Mouse (Mus musculus) layer of hippocampus, adult 9-11 months (tissue): ENCODE data around the gene Mcf2l.

Experiments
- DNase-seq: peaks from one replicate; pipeline ENCODE4 v3.0.0; 2022

Gene Mcf2l

DNA sequence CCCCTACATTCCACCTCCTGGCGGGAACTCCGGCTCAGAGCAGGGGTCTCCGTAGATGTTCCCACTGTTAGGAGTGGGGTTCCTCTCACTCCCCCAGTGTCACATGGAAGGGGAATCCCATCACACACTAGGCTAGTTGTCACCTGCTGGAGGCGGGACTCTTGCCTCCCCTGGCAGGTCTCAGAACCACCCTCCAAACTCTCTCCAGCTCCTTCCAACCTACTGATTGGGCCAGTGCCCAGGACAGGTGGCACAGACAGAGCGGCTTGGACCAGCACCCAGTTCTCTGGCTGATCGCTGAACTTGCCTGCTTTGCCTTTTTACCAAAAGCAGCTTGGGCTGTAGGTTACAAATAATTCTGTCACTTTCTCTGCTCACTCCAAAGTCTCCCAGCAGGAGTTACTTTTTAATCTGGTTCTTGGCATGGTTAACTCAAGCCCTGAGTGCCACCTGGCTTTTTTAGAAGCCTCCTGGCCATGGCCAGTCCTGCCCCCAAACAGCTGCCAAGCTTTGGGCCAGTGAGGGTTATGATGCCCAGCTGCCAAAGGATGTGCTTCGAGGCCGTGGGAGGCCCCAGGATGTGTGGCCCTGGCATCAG, 687 bp downstream of the Mcf2l start:
- peak; percentile 39 for DNase-seq

GRCm38 (mm10) chr8:12874971-12875370, 1.4 kb downstream of the Mcf2l start:
- no peak for DNase-seq

DNA sequence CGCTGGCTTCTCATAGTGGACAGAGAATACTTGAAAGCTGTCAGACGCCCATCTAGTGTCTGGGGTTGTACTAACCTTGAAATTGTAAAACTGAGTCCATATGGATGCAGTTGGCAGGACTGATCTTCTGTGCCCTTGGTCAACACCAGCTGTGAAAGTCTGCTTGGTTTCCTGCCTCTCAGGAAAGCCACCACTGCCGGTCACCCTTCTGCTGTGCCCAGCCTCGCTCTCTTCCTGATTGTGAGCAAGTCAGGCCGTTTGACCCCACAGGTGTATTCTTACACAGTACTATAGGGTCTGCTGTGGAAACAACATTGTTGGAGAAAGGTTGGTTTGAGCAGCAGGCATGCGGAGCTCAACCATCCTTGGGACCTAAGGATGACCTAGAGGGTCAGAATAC, 3.5 kb downstream of the Mcf2l start:
- no peak for DNase-seq

DNA sequence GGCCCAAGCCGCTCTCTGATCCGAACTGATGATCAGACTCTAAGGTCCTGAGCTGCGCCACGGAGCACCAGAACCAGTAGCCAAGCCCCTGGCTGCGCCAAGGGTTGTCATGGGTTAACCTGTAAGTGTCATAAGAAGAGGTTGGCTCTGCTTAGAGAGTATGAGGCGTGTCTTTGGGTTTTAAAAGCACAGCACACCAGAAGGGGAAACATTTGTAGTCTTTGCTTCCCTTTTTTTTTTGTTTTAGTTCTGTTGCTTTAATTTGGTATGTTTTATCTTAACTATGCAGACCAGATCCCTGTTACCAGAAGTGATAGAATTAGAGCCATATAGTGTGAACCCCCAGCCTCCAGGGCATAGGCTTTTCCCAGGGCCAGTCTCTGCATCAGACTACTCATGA, 6.6 kb downstream of the Mcf2l start:
- DNase-seq: no peak

- DNase-seq: no peak
Observed at GRCm38 (mm10) chr8:12883051-12884004, 9.7 kb downstream of the Mcf2l start.

DNA sequence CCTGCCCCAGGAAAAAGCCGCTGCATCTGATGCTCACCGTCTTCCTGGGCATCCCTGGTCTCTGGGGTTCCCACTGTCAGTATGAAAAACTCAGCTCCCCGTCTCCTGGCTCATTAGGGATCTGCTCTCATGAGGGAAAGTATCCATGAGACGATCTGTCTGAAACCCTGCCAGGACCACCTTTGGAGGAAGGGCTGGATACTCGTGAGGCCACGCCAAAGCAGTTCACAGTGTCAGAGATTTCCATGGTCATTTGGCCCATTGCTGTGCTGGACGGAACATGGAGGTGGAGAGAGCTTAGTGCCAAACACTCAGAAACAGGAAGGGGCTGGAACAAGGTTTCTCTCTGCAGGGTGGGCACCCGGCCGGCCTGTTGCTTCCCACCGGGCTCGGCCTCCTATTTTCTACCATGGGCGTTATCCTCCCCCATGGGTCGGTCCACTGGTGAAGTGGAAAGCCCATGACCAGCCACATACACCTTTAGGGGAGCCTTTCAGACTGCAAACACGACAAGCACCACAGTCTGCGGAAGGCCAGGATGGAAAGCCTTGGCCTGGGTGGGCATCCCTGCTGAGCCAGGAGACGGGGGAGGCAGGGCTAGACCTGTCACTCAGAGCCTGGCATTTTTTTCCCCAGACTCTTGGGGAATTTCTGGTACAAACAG, 14.3 kb downstream of the Mcf2l start:
- no peak for DNase-seq

DNA sequence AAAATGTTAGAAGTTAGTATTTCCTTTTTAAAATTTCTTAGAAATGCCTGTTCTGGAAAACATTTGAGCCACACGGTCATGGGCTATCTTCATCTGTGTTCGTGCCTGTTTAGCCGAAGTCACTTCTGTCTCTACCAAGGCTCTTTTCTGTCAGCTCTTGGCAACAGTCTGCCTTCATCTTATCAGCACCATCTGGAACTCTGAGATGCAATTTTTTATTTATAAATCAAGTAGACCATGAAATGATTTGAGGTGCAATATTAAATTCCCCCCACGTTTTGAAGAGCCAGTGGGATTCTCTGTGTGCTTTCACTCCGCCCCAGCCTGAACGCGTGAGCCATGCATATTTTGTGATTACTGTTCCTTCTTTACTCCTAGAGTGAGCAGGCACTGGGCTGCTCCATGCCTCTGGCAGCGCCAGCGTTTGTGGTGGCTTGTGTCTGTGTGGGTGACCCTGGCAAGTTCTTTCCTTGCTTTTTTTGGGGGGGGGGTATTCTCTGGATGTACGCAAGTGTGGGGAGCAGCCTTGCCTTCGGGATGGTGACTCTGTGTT, 15.5 kb downstream of the Mcf2l start:
- DNase-seq: no peak

DNA sequence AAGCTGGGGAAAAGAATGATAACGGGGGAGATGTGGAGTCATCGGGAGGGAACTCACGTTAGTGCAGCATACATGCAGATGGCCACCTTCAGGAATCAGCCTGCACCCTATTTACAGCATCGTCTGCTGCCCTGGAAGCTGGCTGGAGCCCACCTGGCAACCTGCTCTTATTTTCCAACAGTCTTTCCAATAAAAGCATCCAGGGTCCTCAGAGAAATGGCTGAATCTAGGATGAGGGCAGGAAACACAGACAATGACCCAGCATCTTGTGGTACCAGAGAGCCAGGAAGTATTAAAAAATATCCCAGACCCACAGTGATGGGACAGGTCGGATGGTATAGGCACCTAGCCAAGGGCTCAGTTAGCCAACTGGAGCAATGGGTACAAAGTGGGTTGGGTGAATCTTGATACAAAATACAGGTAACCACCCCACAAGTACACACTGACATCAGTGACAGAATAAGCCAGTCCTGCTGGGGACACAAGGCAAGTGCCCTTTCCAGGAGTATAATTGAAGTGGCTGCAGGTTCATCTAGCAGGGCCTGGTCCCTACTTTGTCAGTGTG, 19.4 kb downstream of the Mcf2l start:
- DNase-seq: no peak

- no peak for DNase-seq
Observed at GRCm38 (mm10) chr8:12893797-12894578, 20.4 kb downstream of the Mcf2l start.

DNA sequence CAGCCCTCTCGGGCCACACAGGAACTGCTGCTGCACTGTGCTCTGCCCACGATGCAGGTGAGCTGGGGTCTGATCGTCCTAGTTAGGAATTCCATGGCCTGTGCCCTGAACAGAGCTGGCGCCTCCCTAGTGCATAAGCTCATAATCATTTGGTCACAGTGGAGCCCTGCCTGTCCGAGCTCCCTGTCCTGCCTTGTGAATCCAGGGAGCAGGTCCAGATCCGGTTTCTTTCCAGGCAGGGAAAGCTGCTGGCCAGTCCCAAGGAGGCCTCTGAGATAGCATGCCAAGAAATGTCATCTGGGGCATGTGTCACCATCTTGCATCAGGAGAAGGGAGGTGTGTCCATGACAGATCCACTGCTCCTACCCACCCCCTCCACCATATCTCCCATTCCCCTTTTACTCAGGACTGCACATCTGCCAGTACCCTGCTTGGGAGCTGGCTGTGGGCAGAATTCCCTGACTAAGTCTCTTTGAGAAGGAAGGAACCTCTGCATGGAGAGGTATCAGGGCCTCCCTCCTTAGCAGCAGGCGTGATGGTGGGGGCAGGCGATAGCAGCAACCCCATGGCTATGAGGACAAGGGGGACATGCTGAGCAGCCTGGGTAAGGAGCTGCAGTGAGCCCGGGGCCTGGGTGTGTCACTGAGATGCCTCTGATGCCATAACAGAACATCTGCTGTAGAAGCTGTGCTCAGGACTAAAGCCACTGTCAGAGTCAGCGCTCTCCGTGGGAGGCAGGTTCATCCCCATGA, 21.4 kb downstream of the Mcf2l start:
- no peak for DNase-seq

DNA sequence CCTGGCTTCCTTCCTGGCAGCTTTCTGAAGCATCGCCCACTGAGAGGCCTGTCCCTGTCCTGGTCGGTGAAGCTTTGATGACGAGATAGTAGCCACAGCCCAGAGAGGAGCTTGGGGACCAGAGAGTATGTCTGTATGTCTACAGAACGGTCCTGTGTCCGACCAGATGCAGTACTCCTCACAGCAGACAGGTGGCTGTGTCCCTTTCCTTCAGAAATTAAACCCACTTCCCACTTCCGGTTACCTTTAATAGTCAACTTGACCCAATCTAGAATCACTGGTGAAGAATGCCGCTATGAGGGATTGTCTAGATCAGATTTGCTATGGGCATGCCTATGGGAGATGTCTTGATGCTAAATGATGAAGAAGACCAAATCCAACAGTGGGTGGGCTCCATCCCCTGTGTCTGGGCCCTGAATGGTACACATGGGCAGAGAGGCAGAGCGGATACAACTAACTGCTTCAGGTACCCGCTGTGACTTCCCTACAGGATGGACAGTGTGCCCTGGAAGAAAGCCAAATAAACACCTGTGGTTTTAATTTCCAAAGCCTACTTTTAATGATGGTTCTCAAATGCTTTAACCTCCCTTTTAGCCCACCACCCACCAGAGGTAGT, 22.0 kb downstream of the Mcf2l start:
- no peak for DNase-seq

GRCm38 (mm10) chr8:12896494-12897373, 23.1 kb downstream of the Mcf2l start:
- DNase-seq: peak; percentile 45

- no peak for DNase-seq
Observed at GRCm38 (mm10) chr8:12897815-12898214, 24.2 kb downstream of the Mcf2l start.

DNA sequence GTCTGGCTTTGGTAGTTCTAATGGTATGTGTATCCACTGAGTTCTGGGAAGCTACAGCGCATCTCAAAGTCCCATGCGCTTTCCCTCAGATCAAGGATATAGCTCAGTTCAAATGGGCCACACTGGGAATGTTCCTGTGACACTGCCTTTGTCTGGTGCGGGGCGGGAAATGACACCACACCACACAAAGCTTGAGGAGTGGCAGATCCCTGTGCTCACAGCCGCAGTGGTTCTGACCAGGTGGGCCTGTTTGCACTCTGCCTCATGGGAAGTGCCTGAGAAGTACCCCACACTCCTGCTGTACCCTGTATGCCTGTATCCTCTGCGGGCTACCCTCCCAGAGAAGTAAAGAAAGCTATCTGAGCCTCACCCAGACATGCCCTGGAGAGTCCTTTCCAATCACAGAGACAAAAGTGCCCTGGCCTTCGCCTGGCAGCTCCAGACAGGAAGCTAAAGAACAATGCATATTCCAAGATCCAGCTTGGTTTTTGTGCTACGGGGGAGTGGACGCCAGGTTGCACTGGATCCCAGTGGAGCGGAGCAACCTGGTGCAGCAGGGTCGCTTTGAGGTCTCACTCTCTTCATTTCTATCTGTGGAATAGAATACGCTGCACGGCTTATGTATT, 30.3 kb downstream of the Mcf2l start:
- DNase-seq: no peak

DNA sequence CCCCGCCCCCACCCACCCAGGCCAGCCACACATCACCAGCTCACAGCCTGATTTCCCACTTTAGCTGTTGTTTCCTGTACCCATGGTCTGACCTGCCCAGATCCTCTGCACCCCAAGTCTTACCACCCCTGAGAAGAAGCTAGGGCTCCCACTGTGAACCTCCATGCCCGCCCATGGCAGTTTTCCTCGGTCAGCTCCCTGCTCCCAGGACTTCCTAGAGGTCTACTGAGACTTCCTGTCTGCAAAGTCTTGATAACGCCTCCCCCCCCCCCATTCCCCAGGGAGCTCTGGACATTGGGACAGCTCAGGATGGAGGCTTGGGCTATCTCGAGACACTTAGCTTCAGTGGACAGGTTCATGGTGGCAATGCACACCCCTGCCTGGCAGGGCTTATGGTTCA, 31.5 kb downstream of the Mcf2l start:
- no peak for DNase-seq

DNA sequence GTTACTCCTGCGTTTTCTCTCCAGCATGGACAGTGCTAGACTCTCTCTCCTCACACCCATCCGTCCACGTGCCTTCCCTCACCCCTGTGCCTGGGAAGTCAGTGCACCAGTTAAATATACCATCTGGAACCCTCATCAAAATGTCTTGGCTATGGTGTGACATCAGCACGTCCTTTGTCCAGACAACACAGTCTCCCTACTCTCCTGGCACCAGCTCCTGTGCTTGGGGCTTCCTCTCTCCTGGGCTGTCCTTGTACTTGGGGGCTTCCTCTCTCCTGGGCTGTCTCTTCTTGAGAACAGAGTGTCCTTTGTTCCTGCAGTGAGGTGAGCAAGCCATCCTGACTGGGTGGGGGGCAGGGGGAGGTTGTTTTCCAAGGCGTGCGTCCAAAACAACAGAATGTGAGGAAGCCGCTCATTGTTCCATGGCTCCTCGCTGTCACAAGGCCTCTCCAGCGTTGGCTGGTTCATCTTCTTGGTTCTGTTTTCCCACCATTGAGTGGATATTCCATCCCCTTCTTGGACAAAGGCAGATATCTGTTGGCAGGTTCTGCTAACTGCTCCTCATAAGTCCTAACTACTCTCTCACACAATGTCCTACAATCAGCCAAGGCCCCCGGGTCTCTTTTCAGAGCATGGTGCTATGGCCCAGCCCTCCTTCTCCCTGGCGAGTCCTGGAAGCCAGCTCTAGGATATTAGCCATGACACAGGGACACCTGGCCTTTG, 32.2 kb downstream of the Mcf2l start:
- no peak for DNase-seq

DNA sequence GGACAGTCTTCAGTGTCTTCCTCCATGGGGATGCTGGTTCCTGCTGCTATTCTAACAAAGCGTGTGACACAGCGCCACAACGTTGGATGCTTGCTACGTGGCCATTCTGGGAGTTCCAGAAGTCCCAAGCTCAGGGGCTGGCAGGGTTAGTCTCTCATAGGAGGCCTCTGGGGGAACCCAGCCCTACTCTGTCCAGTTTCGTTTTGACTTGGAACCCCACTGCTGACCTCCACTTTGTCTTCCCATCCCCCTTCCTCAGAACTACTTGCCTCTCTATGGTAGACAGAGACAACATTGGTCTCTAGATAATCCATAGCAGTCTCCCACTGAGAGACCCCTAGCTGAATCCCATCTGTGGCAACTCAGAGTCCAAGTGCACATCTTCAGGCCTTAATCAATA, 33.0 kb downstream of the Mcf2l start:
- no peak for DNase-seq

- DNase-seq: no peak
Observed at GRCm38 (mm10) chr8:12907730-12908129, 34.1 kb downstream of the Mcf2l start.

DNA sequence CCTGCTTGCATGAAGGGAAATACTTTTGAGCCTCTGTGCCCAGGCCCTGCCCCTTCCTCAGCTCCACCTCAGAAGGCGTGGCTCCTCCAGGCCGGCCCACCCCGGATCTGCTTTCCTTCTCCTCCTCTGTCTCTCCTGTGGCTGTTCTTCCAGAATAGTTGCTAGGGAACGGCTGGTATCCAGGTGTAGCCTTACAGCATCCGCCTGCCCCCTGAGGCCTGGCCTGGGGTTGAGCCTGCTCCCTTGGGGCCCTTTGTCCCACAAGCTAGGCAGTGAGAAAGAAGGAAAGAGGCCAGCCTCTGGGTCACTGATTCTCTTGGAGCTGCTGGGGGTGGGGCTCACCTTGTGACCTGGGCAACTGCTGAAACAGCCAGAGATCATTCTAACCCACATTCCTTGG, 38.4 kb downstream of the Mcf2l start:
- no peak for DNase-seq
